Mouse (Mus musculus): ENCODE measurements around the gene Hsp90ab1. TPM values are rescaled to one million over a fixed set of nuclear protein-coding genes. Genes with fewer than 3 reads are reported as not detected.

Hsp90ab1 gene
- polyA plus RNA-seq (2015; fragmentation: Nextera tagmentation; extraction: Ambion mirVana): 1,542 and 1,571 TPM in 2 replicates

DNA sequence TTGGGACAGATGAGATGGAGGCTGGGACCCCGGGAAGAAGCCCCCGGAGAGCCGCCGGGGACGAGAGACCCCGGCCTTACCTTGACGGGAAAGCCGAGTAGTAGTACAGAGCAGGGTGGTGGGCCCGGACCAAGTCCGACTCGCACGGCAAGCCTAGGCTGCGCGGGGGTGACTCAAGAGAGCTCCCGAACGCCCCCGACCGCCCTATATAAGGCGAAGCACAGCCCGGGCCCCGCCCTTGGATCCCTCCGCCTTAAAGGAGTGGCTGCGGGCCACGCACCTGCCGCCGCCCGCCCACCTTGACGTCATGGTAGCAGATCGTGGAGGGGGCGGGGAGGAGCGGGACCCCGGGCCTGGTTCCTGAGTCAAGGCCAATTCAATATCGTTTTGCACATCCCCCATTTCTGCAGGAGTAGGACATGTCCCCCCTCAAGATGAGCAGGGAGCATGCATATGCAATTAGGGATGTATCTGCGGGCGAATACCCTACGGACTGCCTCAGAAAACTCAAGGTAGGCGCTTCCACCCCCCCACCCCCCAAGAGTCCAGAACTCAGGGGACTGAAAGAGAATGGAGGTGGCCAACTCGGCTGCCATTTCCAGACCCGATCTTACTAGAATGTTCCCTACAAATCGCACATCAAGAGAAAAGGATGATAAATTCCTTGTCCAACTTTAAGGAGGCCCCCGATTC, at the start of gene Hsp90ab1:
Gene Hsp90ab1 (minus strand): TSS at position 185 of the 693 bp plus-strand sequence.
- H3K27ac ChIP-seq (ENCODE audit: low read depth, low read length): peak within 1 kb of the TSS; percentile 98
- H3K9ac ChIP-seq (ENCODE audit: low read depth, low read length): peak within 1 kb of the TSS; percentile 99
- H3K27me3 ChIP-seq (replicated peaks; ENCODE audit: control insufficient read depth, insufficient read depth, low read length): no peaks in the 10 kb centered on the region
- H3K4me3 ChIP-seq (ENCODE audit: low read length): peak within 1 kb of the TSS; percentile 100
- ATAC-seq: peak; percentile 82
- H3K9me3 ChIP-seq (ENCODE audit: control insufficient read depth, low read length): no peaks in the 10 kb centered on the region
- peaks cover 20% of the 10 kb centered on the region for H3K4me1 ChIP-seq (ENCODE audit: control insufficient read depth, insufficient read depth, low read depth, low read length)
- under 1% methylated on average over 35 of the region's 41 CpGs for WGBS
- peak within 1 kb of the TSS; percentile 84 for H3K4me2 ChIP-seq (ENCODE audit: low read length)
- H3K36me3 ChIP-seq (ENCODE audit: control insufficient read depth, insufficient read depth, low read length): peaks cover 28% of the 10 kb centered on the region

DNA sequence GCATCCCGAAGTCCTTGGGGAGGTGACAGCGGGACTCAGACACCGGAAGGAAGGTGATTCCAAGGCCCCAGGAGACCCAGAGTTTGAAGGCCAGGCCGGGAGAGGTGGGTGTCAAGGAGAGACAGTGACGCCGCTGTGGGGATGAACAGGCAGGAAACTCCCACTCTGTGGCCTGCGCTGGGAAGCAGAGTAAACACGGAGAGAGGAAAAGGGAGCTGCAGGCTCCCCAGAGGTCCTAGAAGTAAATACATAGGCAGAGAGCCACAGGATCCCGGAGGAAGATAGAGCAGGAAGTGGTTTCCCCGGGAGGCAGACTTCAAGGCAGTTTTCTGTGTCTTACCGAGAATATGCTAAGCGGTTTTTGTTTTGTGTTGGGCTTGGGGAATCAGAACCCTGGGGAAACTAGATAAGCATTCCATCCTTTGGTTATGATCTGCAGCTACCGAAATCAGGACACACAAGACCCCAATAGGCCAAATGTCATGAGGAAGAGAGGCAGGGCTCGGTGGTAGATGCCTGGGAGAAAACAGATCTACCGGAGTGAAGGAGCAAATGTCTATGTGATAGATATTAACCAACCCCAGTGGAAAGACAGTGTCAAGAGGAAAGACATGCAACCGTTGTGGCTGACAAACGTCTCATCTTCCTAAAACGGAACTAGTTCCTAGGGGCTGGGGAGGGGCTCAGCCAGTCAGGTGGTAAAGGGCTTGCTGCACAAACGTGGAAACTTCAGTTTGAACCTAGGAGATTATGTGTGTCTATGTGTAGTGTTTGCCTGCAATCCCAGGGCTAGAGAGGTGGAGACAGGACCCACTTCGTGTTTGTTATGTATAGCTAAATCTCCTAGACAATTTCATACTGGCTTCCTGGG, 46.5 kb upstream of the Hsp90ab1 start:
- H3K9me3 ChIP-seq (ENCODE audit: control insufficient read depth, low read length): no peaks in the 10 kb centered on the region
- no peaks in the 10 kb centered on the region for H3K36me3 ChIP-seq (ENCODE audit: control insufficient read depth, insufficient read depth, low read length)
- H3K27me3 ChIP-seq (replicated peaks; ENCODE audit: control insufficient read depth, insufficient read depth, low read length): no peaks in the 10 kb centered on the region; the same call in 1 of the 2 replicates
- ATAC-seq: no peak
- H3K4me1 ChIP-seq (ENCODE audit: control insufficient read depth, insufficient read depth, low read depth, low read length): peaks cover 3% of the 10 kb centered on the region; the same call in 1 of the 2 replicates
- H3K9ac ChIP-seq (ENCODE audit: low read depth, low read length): peak overlapping the region; percentile 47
- peak overlapping the region; percentile 29 for H3K4me2 ChIP-seq (ENCODE audit: low read length)
- H3K4me3 ChIP-seq (ENCODE audit: low read length): no peak overlapping the region
- WGBS: 30% methylated on average over 20 of the region's 20 CpGs
- H3K27ac ChIP-seq (ENCODE audit: low read depth, low read length): peak overlapping the region; percentile 46

DNA sequence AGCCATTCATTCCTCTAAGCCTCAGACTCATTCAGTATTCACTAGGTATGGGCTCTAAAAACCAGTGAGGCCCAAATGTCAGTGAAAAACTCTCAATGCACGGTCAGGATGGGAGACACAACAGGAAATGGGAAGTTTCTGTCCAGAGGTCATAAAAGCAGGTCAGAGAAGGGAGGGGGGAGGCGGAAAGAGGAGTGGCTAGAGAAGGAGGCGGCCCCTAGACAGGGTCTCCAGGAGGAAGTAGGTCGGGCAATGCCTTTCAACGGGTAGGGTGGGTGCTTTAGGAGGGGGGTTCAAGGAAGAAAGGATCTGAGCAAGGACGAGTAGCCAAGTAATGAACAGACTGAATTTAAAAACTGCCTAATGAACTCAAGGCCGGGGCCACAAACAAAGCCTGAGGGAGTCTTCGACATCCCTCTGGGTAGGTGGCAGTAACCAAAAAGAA, 45.9 kb upstream of the Hsp90ab1 start:
- peak overlapping the region; percentile 29 for H3K4me2 ChIP-seq (ENCODE audit: low read length)
- WGBS: 13% methylated on average over 8 of the region's 8 CpGs
- H3K36me3 ChIP-seq (ENCODE audit: control insufficient read depth, insufficient read depth, low read length): no peaks in the 10 kb centered on the region
- peak overlapping the region; percentile 46 for H3K27ac ChIP-seq (ENCODE audit: low read depth, low read length)
- H3K4me3 ChIP-seq (ENCODE audit: low read length): no peak overlapping the region
- peaks cover 3% of the 10 kb centered on the region; the same call in 1 of the 2 replicates for H3K4me1 ChIP-seq (ENCODE audit: control insufficient read depth, insufficient read depth, low read depth, low read length)
- H3K9ac ChIP-seq (ENCODE audit: low read depth, low read length): peak overlapping the region; percentile 47
- H3K9me3 ChIP-seq (ENCODE audit: control insufficient read depth, low read length): no peaks in the 10 kb centered on the region
- H3K27me3 ChIP-seq (replicated peaks; ENCODE audit: control insufficient read depth, insufficient read depth, low read length): no peaks in the 10 kb centered on the region; the same call in 1 of the 2 replicates
- ATAC-seq: no peak

DNA sequence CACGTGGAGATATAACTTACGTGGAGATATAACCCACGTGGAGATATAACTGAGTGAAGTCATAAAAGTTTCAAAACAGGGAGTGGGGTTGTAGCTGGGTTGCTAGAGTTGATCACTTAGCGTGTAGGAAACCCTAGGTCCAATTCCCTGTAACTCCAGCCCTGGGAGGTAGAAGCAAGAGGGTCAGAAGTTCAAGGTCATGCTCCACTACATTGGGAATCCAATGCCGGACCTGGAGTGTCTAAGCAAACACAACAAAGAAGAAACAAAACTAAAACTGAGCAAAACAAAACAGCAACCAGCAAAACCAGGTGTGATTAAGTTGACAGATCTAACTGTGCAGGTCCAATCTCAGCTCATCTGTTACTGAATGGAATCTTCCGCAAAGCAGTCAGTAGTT, 44.6 kb upstream of the Hsp90ab1 start:
- Histone ChIP-seq H3K4me2 (ENCODE audit: low read length) (no peak overlapping the region), H3K9me3 (ENCODE audit: control insufficient read depth, low read length) (no peaks in the 10 kb centered on the region), H3K4me3 (ENCODE audit: low read length) (no peak overlapping the region), H3K36me3 (ENCODE audit: control insufficient read depth, insufficient read depth, low read length) (no peaks in the 10 kb centered on the region), H3K9ac (ENCODE audit: low read depth, low read length) (no peak overlapping the region), H3K27me3 (replicated peaks; ENCODE audit: control insufficient read depth, insufficient read depth, low read length) (no peaks in the 10 kb centered on the region; the same call in 1 of the 2 replicates), H3K4me1 (ENCODE audit: control insufficient read depth, insufficient read depth, low read depth, low read length) (peaks cover 3% of the 10 kb centered on the region; the same call in 1 of the 2 replicates), H3K27ac (ENCODE audit: low read depth, low read length) (no peak overlapping the region)
- 87% methylated on average over 6 of the region's 6 CpGs for WGBS
- no peak for ATAC-seq

DNA sequence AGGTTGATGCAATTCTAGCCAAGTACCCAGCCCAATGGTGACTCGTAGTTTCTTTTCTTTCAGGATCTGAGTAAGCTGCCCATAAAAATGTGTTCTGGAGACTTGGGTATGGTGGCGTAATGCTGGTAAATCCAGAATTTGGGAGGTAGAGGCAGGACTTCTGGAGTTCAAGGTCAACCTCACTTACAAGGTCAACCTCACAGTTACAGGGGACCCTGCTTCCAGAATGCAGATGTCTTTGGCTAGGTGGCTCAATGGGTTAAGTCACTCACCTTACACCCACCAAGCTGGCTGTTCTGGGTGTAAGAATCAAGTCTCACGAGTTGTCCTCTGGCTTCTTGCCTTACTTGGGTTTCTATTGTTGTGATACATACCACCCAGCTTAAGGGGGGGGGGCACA, 43.6 kb upstream of the Hsp90ab1 start:
- Histone ChIP-seq H3K9me3 (ENCODE audit: control insufficient read depth, low read length) (no peaks in the 10 kb centered on the region), H3K36me3 (ENCODE audit: control insufficient read depth, insufficient read depth, low read length) (no peaks in the 10 kb centered on the region), H3K4me3 (ENCODE audit: low read length) (no peak overlapping the region), H3K27ac (ENCODE audit: low read depth, low read length) (no peak overlapping the region), H3K9ac (ENCODE audit: low read depth, low read length) (no peak overlapping the region), H3K27me3 (replicated peaks; ENCODE audit: control insufficient read depth, insufficient read depth, low read length) (no peaks in the 10 kb centered on the region; the same call in 1 of the 2 replicates), H3K4me1 (ENCODE audit: control insufficient read depth, insufficient read depth, low read depth, low read length) (peaks cover 3% of the 10 kb centered on the region; the same call in 1 of the 2 replicates), H3K4me2 (ENCODE audit: low read length) (no peak overlapping the region)
- ATAC-seq: no peak
- WGBS: 87% methylated on average over 3 of the region's 3 CpGs

DNA sequence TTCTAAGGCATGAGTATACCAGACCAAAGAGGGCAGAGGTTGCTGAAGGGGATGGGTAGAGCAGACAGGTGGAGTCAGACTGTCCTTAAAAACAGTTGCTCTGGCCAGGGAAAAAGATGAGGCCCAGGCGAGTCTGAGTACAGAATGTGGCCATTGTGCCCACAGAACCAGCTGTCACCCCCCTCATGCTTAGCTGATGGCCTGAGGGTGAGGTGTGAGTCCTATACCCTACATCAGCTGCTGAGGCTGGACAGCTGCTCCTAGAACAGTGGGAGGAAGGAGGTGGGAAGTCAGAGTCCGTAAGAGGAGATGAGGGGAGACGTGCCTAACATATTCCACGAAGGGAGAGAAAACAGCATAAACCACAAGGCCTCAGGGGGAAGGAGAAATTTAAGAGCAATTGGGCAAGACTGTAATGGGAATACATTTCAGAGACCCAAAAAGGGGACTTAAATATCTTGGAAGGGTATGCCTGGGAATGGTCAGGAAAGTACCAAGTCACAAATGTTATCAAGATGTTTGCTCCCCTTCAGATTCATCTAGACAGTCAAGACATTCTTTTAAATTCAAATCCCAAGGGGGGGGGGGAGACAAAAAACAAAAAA, 43.1 kb upstream of the Hsp90ab1 start:
- no peak overlapping the region for H3K4me2 ChIP-seq (ENCODE audit: low read length)
- H3K4me3 ChIP-seq (ENCODE audit: low read length): no peak overlapping the region
- 61% methylated on average over 4 of the region's 4 CpGs for WGBS
- ATAC-seq: no peak
- H3K9ac ChIP-seq (ENCODE audit: low read depth, low read length): no peak overlapping the region
- no peaks in the 10 kb centered on the region for H3K36me3 ChIP-seq (ENCODE audit: control insufficient read depth, insufficient read depth, low read length)
- no peaks in the 10 kb centered on the region for H3K9me3 ChIP-seq (ENCODE audit: control insufficient read depth, low read length)
- no peaks in the 10 kb centered on the region; the same call in 1 of the 2 replicates for H3K27me3 ChIP-seq (replicated peaks; ENCODE audit: control insufficient read depth, insufficient read depth, low read length)
- no peak overlapping the region for H3K27ac ChIP-seq (ENCODE audit: low read depth, low read length)
- H3K4me1 ChIP-seq (ENCODE audit: control insufficient read depth, insufficient read depth, low read depth, low read length): peaks cover 3% of the 10 kb centered on the region; the same call in 1 of the 2 replicates

DNA sequence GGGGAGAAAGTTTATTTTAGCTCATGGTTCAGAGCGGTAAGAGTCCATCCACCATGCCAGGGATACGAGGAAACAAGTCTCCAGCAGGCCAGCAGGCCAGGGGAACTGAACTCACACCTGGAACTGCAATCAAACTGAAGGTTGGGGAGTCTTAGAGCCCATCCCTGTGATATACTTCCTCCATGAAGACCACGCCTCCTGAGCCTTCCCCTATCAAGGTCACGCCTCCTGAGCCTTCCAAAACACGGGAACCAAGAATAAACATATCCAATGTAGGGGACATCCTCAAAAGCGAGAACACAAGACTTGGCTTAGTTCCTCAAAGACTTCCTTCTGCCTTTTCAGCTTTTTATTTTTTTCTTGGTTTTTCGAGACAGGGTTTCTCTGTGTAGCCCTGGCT, 39.9 kb upstream of the Hsp90ab1 start:
- Histone ChIP-seq H3K9ac (ENCODE audit: low read depth, low read length) (no peak overlapping the region), H3K4me3 (ENCODE audit: low read length) (no peak overlapping the region), H3K9me3 (ENCODE audit: control insufficient read depth, low read length) (no peaks in the 10 kb centered on the region), H3K27me3 (replicated peaks; ENCODE audit: control insufficient read depth, insufficient read depth, low read length) (no peaks in the 10 kb centered on the region), H3K36me3 (ENCODE audit: control insufficient read depth, insufficient read depth, low read length) (no peaks in the 10 kb centered on the region), H3K4me2 (ENCODE audit: low read length) (no peak overlapping the region), H3K27ac (ENCODE audit: low read depth, low read length) (no peak overlapping the region), H3K4me1 (ENCODE audit: control insufficient read depth, insufficient read depth, low read depth, low read length) (no peaks in the 10 kb centered on the region)
- ATAC-seq: no peak
- 86% methylated on average over 7 of the region's 7 CpGs for WGBS

DNA sequence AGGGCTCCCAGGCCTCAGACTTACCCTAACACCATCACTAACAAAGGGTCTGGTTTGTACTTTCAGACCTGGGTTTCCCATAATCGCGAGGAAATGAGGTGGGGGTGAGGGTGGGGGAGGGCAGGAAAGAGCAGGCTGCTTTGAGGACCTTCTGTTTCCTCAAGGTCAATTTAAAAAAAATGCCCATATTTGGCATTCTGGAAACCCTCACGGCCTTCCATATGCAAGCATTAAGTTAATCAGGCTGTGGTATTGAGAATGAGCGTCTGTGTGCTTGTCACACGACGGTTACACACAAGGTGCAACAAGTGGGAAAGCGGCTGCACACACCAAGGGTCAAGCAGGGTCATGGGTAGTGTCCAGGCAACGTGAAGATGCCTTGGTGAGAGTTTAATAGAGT, 38.9 kb upstream of the Hsp90ab1 start:
- Histone ChIP-seq H3K9ac (ENCODE audit: low read depth, low read length) (no peak overlapping the region), H3K36me3 (ENCODE audit: control insufficient read depth, insufficient read depth, low read length) (no peaks in the 10 kb centered on the region), H3K4me1 (ENCODE audit: control insufficient read depth, insufficient read depth, low read depth, low read length) (no peaks in the 10 kb centered on the region), H3K4me3 (ENCODE audit: low read length) (no peak overlapping the region), H3K27me3 (replicated peaks; ENCODE audit: control insufficient read depth, insufficient read depth, low read length) (no peaks in the 10 kb centered on the region), H3K9me3 (ENCODE audit: control insufficient read depth, low read length) (no peaks in the 10 kb centered on the region), H3K4me2 (ENCODE audit: low read length) (no peak overlapping the region), H3K27ac (ENCODE audit: low read depth, low read length) (no peak overlapping the region)
- ATAC-seq: no peak
- WGBS: 84% methylated on average over 8 of the region's 8 CpGs
